Mouse (Mus musculus): ENCODE data around the gene Maco1. TPM values are rescaled to one million over a fixed set of nuclear protein-coding genes. Genes with fewer than 3 reads are reported as not detected.

The Maco1 gene
- total RNA-seq, 2 experiments from 2014 or later = 15.0 to 17.0 TPM

DNA sequence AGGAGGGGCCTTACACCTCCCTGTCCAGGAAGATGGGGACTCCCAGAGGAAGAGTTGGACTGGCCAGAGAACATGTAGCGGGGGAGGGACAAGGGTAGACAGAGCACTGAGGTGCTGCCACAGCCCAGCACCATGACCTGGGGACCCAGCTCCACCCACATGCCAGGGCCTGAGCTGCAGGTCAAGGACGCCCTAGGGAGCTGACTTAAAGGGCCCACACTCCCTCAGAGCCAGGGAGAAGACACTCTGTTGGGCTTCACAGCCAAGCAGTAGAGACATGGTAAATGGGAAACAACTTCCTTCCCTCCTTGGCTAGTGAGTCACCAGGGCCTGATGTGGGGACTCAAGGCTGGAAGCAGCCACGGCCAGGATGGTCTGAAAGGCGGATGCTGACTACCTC is 94.8 kb downstream of the Maco1 start:
- no peak for DNase-seq

GRCm38 (mm10) chr4:134756953-134757352 is 96.2 kb downstream of the Maco1 start:
- intact Hi-C loops (cut with DNase I) = no loop called here
- DNase-seq = no peak

More for the DNA sequence above, 94.8 kb downstream of the Maco1 start:
- intact Hi-C loops (cut with DNase I) = no loop called here

DNA sequence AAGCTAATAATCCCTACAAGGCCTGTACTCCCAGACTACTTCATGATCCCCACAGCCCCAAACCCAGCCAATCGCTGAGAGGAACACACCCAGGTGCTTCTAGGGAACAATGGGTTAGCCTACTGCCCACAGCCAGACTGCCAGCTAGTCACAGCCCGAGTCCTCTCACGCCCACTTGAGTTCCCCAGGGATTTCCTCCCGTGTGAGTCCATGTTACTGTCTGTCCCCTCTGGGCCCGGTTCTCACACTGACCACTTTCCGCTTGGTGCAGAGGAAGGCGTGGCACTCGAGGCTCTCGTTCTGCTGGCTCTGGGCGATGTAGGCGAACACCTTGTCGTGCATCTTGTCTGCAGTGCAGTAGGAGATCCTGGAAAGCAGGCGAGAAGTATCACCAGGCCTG is 98.2 kb downstream of the Maco1 start:
- DNase-seq = no peak
- intact Hi-C loops (cut with DNase I) = no loop called here

GRCm38 (mm10) chr4:134754371-134754770 is 98.8 kb downstream of the Maco1 start:
- intact Hi-C loops (cut with DNase I) = no loop called here
- no peak for DNase-seq

DNA sequence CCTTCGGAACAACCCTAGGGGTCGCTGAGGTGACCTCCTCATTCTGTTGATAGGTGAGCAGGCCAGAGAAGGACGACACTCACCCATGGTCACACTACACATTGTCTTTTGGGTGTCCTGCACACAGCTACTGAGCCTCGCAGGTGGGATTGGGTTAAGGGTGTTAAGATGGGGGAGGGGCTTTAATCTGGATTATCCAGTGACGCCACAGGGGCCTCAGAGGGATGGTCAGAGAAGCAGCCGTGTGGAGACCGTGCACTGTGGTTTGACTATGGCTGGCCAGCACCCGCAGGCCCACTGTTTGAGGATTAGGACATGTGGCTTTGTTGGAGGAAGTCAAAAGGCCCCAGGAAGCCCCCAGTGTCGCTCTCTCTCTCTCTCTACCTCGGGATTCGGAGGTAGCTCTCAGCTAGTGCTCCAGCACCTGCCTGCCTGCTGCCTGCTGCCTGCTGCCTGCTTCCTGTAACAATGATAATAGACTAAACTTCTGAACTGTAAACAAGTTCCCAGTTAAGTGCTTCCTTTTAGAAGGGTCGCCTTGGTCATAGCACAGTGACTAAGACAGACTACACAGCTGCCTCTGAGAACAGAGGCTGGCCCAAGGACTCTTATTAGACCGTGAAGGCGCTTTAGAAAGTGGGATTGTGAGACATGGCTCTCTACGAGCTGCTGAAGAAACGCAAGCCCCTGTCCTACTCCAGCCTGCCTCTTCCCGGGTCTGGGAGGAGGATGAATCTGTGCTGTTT is 99.5 kb downstream of the Maco1 start:
- no peak for DNase-seq
- intact Hi-C loops (cut with DNase I) = no loop called here

DNA sequence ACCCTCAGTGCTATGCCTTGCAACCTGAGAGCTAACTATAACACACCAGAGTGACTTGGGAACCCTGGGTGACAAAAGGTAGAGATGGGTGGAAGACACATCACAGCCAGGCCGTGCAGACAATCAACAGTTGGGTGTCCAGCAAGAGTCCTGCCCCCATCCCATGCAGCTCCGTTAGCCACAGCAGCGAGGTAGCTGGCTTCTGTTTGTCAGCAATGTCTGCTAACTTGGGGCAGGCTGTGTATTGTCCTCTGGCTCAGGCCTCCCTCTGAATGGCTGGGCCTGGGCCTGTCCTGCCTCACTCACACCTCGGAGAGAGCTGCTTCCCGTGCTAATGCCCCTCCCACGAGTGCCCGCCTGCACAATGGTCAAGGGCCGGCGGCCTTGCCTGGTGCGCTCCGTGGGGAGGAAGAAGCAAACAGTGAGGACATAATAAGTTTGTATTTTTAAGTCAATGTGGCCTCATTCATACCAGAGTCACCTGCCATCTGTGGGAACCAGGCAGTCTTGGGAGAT is 100.2 kb downstream of the Maco1 start:
- intact Hi-C loops (cut with DNase I) = no loop called here
- DNase-seq = no peak

Other genes starting within 250 kb of the Maco1 start
- gene Man1c1, start 149.1 kb downstream of the Maco1 start, total RNA-seq (2021) = 1 to 10 TPM; 3.1 to 3.8 TPM
- gene Ldlrap1, start 85.3 kb downstream of the Maco1 start, total RNA-seq (2021) = 1 to 10 TPM; 4.0 to 6.1 TPM
- gene Rhd, start 11.2 kb upstream of the Maco1 start, total RNA-seq (2021) = not detected
- gene Tmem50a, start 61.7 kb upstream of the Maco1 start, total RNA-seq (2021) = 10 to 100 TPM; 28.0 to 28.9 TPM
- gene Rsrp1, start 70.2 kb upstream of the Maco1 start, total RNA-seq (2021) = 100 to 1,000 TPM; 146 to 182 TPM
- gene Syf2, start 77.6 kb upstream of the Maco1 start, total RNA-seq (2021) = 10 to 100 TPM; 31.4 to 39.2 TPM

All from gastrocnemius, postnatal 36 days (tissue).